Mouse (Mus musculus): ENCODE measurements at regions not wholly inside any gene's neighbourhood (a gene's known extent, or its start where the extent isn't known, plus 50 kb on each side); places are given as distances from the start of the nearest gene placed in this dataset.
"Not testable (repeated sequence)": the region's sequence is repeated elsewhere in the genome, so short reads cannot be mapped to it uniquely, and the experiment has no call there.

- peak; percentile 66 for DNase-seq (ENCODE audit: low spot score)
- H3K4me2 ChIP-seq (ENCODE audit: low read depth, low read length, severe bottlenecking), result peak overlapping the region; percentile 73
- not testable (repeated sequence) for H3K36me3 ChIP-seq (ENCODE audit: control insufficient read depth, insufficient read depth, low read length); H3K27ac ChIP-seq (ENCODE audit: low read depth, low read length); H3K27me3 ChIP-seq (ENCODE audit: control insufficient read depth, insufficient read depth, low read length); H3K9me3 ChIP-seq (ENCODE audit: control insufficient read depth, low read length); H3K4me1 ChIP-seq (replicated peaks; ENCODE audit: control insufficient read depth, insufficient read depth, low read length)
- H3K4me3 ChIP-seq (ENCODE audit: low read depth, low read length), result peak overlapping the region; percentile 38
- WGBS, result 5% methylated on average over 33 of the region's 57 CpGs
- ATAC-seq (replicated peaks; ENCODE audit: low FRiP score), result peak; percentile 94
- peak overlapping the region; percentile 64 for H3K9ac ChIP-seq (ENCODE audit: low read length)
Measured at GRCm38 (mm10) chr3:78966683-78967549, 319.4 kb downstream of the Rapgef2 start.

- Histone ChIP-seq H3K9me3 (ENCODE audit: control insufficient read depth, low read length) (no peaks in the 10 kb centered on the region), H3K4me2 (ENCODE audit: low read depth, low read length, severe bottlenecking) (no peak overlapping the region), H3K27me3 (ENCODE audit: control insufficient read depth, insufficient read depth, low read length) (no peaks in the 10 kb centered on the region), H3K4me1 (replicated peaks; ENCODE audit: control insufficient read depth, insufficient read depth, low read length) (no peaks in the 10 kb centered on the region), H3K9ac (ENCODE audit: low read length) (no peak overlapping the region), H3K36me3 (ENCODE audit: control insufficient read depth, insufficient read depth, low read length) (no peaks in the 10 kb centered on the region), H3K27ac (ENCODE audit: low read depth, low read length) (no peak overlapping the region), H3K4me3 (ENCODE audit: low read depth, low read length) (no peak overlapping the region)
- ATAC-seq (replicated peaks; ENCODE audit: low FRiP score) (no peak), DNase-seq (ENCODE audit: low spot score) (no peak)
- WGBS, result 87% methylated on average over 9 of the region's 9 CpGs
Measured at GRCm38 (mm10) chr3:78964231-78964858, 322.0 kb downstream of the Rapgef2 start.

GRCm38 (mm10) chr3:78958781-78959180 is 327.5 kb downstream of the Rapgef2 start:
- Histone ChIP-seq H3K27me3 (ENCODE audit: control insufficient read depth, insufficient read depth, low read length) (no peaks in the 10 kb centered on the region), H3K36me3 (ENCODE audit: control insufficient read depth, insufficient read depth, low read length) (no peaks in the 10 kb centered on the region), H3K9ac (ENCODE audit: low read length) (no peak overlapping the region), H3K4me3 (ENCODE audit: low read depth, low read length) (no peak overlapping the region), H3K27ac (ENCODE audit: low read depth, low read length) (no peak overlapping the region), H3K9me3 (ENCODE audit: control insufficient read depth, low read length) (no peaks in the 10 kb centered on the region), H3K4me1 (replicated peaks; ENCODE audit: control insufficient read depth, insufficient read depth, low read length) (no peaks in the 10 kb centered on the region), H3K4me2 (ENCODE audit: low read depth, low read length, severe bottlenecking) (no peak overlapping the region)
- peak; percentile 70 for ATAC-seq (replicated peaks; ENCODE audit: low FRiP score)
- 30% methylated on average over 1 of the region's 1 CpGs for WGBS
- DNase-seq (ENCODE audit: low spot score), result no peak

GRCm38 (mm10) chr3:78955364-78955763 is 331.0 kb downstream of the Rapgef2 start:
- 90% methylated on average over 7 of the region's 7 CpGs for WGBS
- no peak for ATAC-seq (replicated peaks; ENCODE audit: low FRiP score)

GRCm38 (mm10) chr3:78949385-78949784 is 336.9 kb downstream of the Rapgef2 start:
- not testable (repeated sequence) for H3K27ac ChIP-seq (ENCODE audit: low read depth, low read length); H3K9me3 ChIP-seq (ENCODE audit: control insufficient read depth, low read length); H3K4me2 ChIP-seq (ENCODE audit: low read depth, low read length, severe bottlenecking); H3K4me1 ChIP-seq (replicated peaks; ENCODE audit: control insufficient read depth, insufficient read depth, low read length); H3K36me3 ChIP-seq (ENCODE audit: control insufficient read depth, insufficient read depth, low read length); ATAC-seq (replicated peaks; ENCODE audit: low FRiP score); H3K9ac ChIP-seq (ENCODE audit: low read length); H3K4me3 ChIP-seq (ENCODE audit: low read depth, low read length); H3K27me3 ChIP-seq (ENCODE audit: control insufficient read depth, insufficient read depth, low read length); DNase-seq (ENCODE audit: low spot score)
- 66% methylated on average over 6 of the region's 7 CpGs for WGBS

More at GRCm38 (mm10) chr3:78955364-78955763, 331.0 kb downstream of the Rapgef2 start:
- Histone ChIP-seq H3K36me3 (ENCODE audit: control insufficient read depth, insufficient read depth, low read length) (no peaks in the 10 kb centered on the region), H3K27ac (ENCODE audit: low read depth, low read length) (no peak overlapping the region), H3K9me3 (ENCODE audit: control insufficient read depth, low read length) (no peaks in the 10 kb centered on the region), H3K27me3 (ENCODE audit: control insufficient read depth, insufficient read depth, low read length) (no peaks in the 10 kb centered on the region), H3K4me3 (ENCODE audit: low read depth, low read length) (no peak overlapping the region), H3K4me2 (ENCODE audit: low read depth, low read length, severe bottlenecking) (no peak overlapping the region), H3K9ac (ENCODE audit: low read length) (no peak overlapping the region), H3K4me1 (replicated peaks; ENCODE audit: control insufficient read depth, insufficient read depth, low read length) (no peaks in the 10 kb centered on the region)
- no peak for DNase-seq (ENCODE audit: low spot score)

GRCm38 (mm10) chr3:78948700-78949099 is 337.6 kb downstream of the Rapgef2 start:
- 88% methylated on average over 9 of the region's 9 CpGs for WGBS
- H3K4me1 ChIP-seq (replicated peaks; ENCODE audit: control insufficient read depth, insufficient read depth, low read length), result no peaks in the 10 kb centered on the region
- no peak overlapping the region for H3K9ac ChIP-seq (ENCODE audit: low read length)
- H3K4me3 ChIP-seq (ENCODE audit: low read depth, low read length), result no peak overlapping the region
- no peak overlapping the region for H3K4me2 ChIP-seq (ENCODE audit: low read depth, low read length, severe bottlenecking)
- no peaks in the 10 kb centered on the region for H3K9me3 ChIP-seq (ENCODE audit: control insufficient read depth, low read length)
- no peaks in the 10 kb centered on the region for H3K36me3 ChIP-seq (ENCODE audit: control insufficient read depth, insufficient read depth, low read length)
- no peak overlapping the region for H3K27ac ChIP-seq (ENCODE audit: low read depth, low read length)
- no peaks in the 10 kb centered on the region for H3K27me3 ChIP-seq (ENCODE audit: control insufficient read depth, insufficient read depth, low read length)
- no peak for DNase-seq (ENCODE audit: low spot score)
- peak; percentile 47; the same call in 1 of the 2 replicates for ATAC-seq (replicated peaks; ENCODE audit: low FRiP score)

GRCm38 (mm10) chr3:78948171-78948570 is 338.1 kb downstream of the Rapgef2 start:
- no peak for DNase-seq (ENCODE audit: low spot score)
- H3K4me3 ChIP-seq (ENCODE audit: low read depth, low read length), result no peak overlapping the region
- no peaks in the 10 kb centered on the region for H3K4me1 ChIP-seq (replicated peaks; ENCODE audit: control insufficient read depth, insufficient read depth, low read length)
- H3K4me2 ChIP-seq (ENCODE audit: low read depth, low read length, severe bottlenecking), result no peak overlapping the region
- ATAC-seq (replicated peaks; ENCODE audit: low FRiP score), result peak; percentile 19; the same call in 1 of the 2 replicates
- WGBS, result 44% methylated on average over 8 of the region's 8 CpGs
- H3K36me3 ChIP-seq (ENCODE audit: control insufficient read depth, insufficient read depth, low read length), result no peaks in the 10 kb centered on the region
- no peaks in the 10 kb centered on the region for H3K9me3 ChIP-seq (ENCODE audit: control insufficient read depth, low read length)
- no peak overlapping the region for H3K9ac ChIP-seq (ENCODE audit: low read length)
- H3K27me3 ChIP-seq (ENCODE audit: control insufficient read depth, insufficient read depth, low read length), result no peaks in the 10 kb centered on the region
- H3K27ac ChIP-seq (ENCODE audit: low read depth, low read length), result no peak overlapping the region

- H3K27me3 ChIP-seq (ENCODE audit: control insufficient read depth, insufficient read depth, low read length), result no peaks in the 10 kb centered on the region
- no peaks in the 10 kb centered on the region for H3K9me3 ChIP-seq (ENCODE audit: control insufficient read depth, low read length)
- no peak overlapping the region for H3K9ac ChIP-seq (ENCODE audit: low read length)
- WGBS, result 93% methylated on average over 9 of the region's 9 CpGs
- H3K27ac ChIP-seq (ENCODE audit: low read depth, low read length), result no peak overlapping the region
- DNase-seq (ENCODE audit: low spot score) (no peak), ATAC-seq (replicated peaks; ENCODE audit: low FRiP score) (no peak)
- H3K4me1 ChIP-seq (replicated peaks; ENCODE audit: control insufficient read depth, insufficient read depth, low read length), result no peaks in the 10 kb centered on the region
- no peaks in the 10 kb centered on the region for H3K36me3 ChIP-seq (ENCODE audit: control insufficient read depth, insufficient read depth, low read length)
- no peak overlapping the region for H3K4me3 ChIP-seq (ENCODE audit: low read depth, low read length)
- no peak overlapping the region for H3K4me2 ChIP-seq (ENCODE audit: low read depth, low read length, severe bottlenecking)
Measured at GRCm38 (mm10) chr3:78947183-78947582, 339.1 kb downstream of the Rapgef2 start.

All from forebrain, embryonic 11.5 days (tissue).